Mouse (Mus musculus): ENCODE results near the gene Fcer1g. TPM values are rescaled to one million over a fixed set of nuclear protein-coding genes. Genes with fewer than 3 reads are reported as not detected.

The Fcer1g gene
- polyA plus RNA-seq, 1 experiment from 2014 or later, result 40.7 TPM

DNA sequence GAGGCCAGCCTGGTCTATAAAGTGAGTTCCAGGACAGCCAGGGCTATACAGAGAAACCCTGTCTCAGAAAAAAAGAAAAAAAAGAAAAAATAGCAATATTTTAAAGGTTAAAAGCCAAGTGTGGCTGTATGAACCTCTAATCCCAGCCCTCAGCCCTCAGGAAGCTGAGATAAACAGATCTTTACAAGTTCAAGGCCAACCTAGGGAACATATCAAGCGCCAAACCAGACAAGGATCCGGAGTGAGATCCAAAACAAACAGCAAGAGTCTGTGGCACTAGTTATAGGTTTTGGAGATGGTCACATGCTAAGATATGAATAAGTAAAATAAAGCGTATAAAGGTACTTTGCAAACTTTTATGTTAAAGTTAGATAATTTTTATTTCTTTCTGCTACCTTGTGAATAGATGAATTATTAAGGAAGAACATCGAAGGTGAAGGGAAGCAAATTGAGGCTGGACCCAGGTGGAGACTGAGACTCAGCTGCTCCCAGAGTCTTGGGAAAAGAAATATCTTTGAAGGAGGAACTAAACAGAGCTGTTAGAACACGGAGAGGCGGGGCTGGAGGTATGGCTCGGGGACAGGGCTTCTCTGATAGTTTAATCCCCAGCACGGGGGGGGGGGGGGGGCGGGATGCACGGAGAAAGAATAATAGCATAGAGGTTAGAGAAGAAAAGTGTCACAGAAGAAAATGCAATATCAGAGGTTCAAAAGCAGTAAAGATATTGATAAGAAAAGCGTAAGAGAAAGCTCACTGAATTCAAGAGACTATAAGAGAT, 30.5 kb downstream of the Fcer1g start:
- no peaks in the 10 kb centered on the region for H3K36me3 ChIP-seq
- WGBS, result 53% methylated on average over 10 of the region's 11 CpGs
- H3K9ac ChIP-seq, result no peak overlapping the region
- peaks cover 5% of the 10 kb centered on the region; the same call in 1 of the 2 replicates for H3K27me3 ChIP-seq
- H3K4me2 ChIP-seq, result no peak overlapping the region
- ATAC-seq (ENCODE audit: insufficient number of reproducible peaks, insufficient read depth, low FRiP score, low TSS enrichment, low read depth), result no peak
- H3K4me1 ChIP-seq, result no peaks in the 10 kb centered on the region
- no peak overlapping the region for H3K27ac ChIP-seq
- no peak overlapping the region for H3K4me3 ChIP-seq
- no peaks in the 10 kb centered on the region for H3K9me3 ChIP-seq

DNA sequence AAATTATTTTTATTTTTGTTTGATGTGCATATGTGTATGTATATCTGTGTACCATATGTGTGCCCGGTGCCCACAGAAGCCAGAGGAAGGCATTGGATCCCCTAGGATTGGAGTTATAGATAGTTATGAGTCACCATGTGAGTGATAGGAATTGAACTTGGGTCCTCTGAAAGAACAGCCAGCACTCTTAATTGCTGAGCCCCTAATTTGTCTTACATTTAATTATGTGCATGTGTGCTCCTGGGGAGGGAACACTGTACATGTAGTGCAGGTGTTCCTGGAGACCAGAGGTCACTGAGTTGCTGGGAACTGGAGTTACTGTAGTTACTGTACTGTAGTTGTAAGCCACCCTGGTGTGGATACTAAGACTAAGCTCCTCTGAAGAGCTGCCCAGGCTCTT, 33.4 kb downstream of the Fcer1g start:
- ATAC-seq (ENCODE audit: insufficient number of reproducible peaks, insufficient read depth, low FRiP score, low TSS enrichment, low read depth), result no peak
- H3K4me1 ChIP-seq, result peaks cover 5% of the 10 kb centered on the region
- no peak overlapping the region for H3K4me2 ChIP-seq
- H3K9me3 ChIP-seq, result no peaks in the 10 kb centered on the region
- H3K4me3 ChIP-seq, result no peak overlapping the region
- no peak overlapping the region for H3K27ac ChIP-seq
- no peaks in the 10 kb centered on the region for H3K36me3 ChIP-seq
- H3K9ac ChIP-seq, result no peak overlapping the region
- 95% methylated on average over 1 of the region's 1 CpGs for WGBS
- peaks cover 21% of the 10 kb centered on the region for H3K27me3 ChIP-seq

DNA sequence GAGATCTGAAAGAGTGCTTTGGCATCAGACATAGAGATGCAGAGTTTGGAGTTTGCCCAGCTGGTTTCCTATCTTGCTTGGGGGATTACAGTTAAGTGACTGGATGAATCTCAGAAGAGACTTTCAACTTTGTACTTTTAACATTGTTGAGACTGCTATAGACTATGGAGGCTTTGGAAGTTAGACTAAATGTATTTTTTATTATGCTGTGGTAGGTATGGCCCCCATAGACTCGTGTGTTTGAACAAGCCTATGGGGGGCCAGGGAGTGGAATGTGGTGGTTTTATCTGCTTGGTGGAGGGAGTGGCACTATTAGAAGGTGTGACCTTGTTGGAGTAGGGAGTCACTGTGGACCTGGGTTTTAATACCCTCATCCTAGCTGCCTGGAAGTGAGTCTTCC, 34.6 kb downstream of the Fcer1g start:
- no peak overlapping the region for H3K9ac ChIP-seq
- no peak overlapping the region for H3K4me3 ChIP-seq
- no peak for ATAC-seq (ENCODE audit: insufficient number of reproducible peaks, insufficient read depth, low FRiP score, low TSS enrichment, low read depth)
- WGBS, result 69% methylated on average over 1 of the region's 1 CpGs
- H3K36me3 ChIP-seq, result no peaks in the 10 kb centered on the region
- H3K4me2 ChIP-seq, result no peak overlapping the region
- H3K9me3 ChIP-seq, result no peaks in the 10 kb centered on the region
- H3K4me1 ChIP-seq, result peaks cover 16% of the 10 kb centered on the region
- no peak overlapping the region for H3K27ac ChIP-seq
- peaks cover 33% of the 10 kb centered on the region for H3K27me3 ChIP-seq

DNA sequence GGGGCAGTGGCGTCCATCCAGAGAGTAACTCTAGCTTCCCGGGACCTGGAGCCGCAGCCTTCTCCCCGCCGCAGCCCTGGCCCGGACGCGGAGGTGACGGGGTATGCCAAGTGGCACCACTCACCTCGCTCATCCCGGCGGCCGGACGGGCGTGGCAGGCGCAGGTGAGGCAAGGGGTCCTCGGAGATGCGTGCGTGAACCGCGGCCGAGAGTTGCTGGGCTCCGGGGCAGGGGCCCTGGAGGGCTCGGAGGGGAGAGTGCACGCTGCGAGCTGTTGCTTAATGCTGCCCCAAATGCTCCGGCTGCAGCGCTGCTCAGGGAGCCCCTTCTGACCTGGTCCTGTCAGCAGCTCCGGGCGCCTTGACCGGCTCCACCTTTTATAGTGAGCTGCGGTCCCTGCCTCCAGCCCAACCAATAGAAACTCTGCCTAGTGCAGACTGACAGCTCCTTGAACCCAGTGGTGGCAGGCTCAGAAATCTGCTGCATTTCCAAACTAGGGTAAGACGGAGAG, 38.2 kb downstream of the Fcer1g start, which contains the start of gene Pcp4l1:
Gene Pcp4l1 (minus strand): TSS at position 382 of the 511 bp plus-strand sequence.
- H3K4me2 ChIP-seq, result peak within 1 kb of the TSS; percentile 97
- H3K27me3 ChIP-seq, result peaks cover 69% of the 10 kb centered on the region
- peaks cover 35% of the 10 kb centered on the region for H3K4me1 ChIP-seq
- WGBS, result under 1% methylated on average over 33 of the region's 33 CpGs
- H3K36me3 ChIP-seq, result no peaks in the 10 kb centered on the region
- H3K27ac ChIP-seq, result no peak within 1 kb of the TSS
- peak within 1 kb of the TSS; percentile 59 for H3K4me3 ChIP-seq
- ATAC-seq (ENCODE audit: insufficient number of reproducible peaks, insufficient read depth, low FRiP score, low TSS enrichment, low read depth), result no peak
- H3K9ac ChIP-seq, result peak within 1 kb of the TSS; percentile 70
- H3K9me3 ChIP-seq, result no peaks in the 10 kb centered on the region

DNA sequence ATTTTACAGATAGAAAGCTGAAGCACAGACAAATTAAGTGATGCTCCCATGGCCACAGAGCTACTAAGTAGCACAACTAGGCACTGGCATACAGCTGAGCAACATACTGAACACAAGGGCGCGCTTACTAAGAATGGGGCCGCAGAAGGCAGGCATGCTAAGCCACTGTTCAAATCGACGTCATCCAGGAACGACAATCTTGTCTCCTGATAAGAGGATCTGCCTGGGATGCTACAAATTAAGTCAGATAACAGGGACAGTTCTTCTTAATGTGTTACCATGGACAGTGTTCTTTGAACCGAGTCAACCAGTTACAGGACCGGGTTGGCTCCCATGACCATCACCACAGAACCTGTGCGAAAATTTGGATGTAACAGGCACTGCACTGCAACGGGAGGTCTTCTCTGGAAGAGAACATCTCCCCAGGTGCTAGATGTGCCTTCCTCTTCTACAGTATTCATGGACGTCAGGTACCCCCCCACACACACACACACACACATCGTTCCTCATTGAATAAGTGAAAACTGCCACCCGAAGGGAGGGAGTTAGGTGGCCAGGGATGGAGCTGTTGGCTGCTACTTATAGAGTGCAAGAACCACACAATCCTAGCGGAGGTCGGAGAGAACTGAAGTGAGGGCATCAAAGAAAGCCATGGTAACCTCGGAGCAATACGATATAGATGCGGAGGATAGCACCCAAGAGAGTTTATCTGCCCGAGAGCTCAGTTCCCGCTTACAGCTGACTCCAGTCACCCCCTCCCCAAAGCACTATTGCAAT, 38.9 kb downstream of the Fcer1g start:
- H3K27me3 ChIP-seq, result peaks cover 72% of the 10 kb centered on the region
- peak overlapping the region; percentile 97 for H3K4me2 ChIP-seq
- H3K9me3 ChIP-seq, result no peaks in the 10 kb centered on the region
- H3K9ac ChIP-seq, result peak overlapping the region; percentile 70
- H3K4me1 ChIP-seq, result peaks cover 35% of the 10 kb centered on the region
- WGBS, result 5% methylated on average over 20 of the region's 20 CpGs
- H3K36me3 ChIP-seq, result no peaks in the 10 kb centered on the region
- no peak overlapping the region for H3K27ac ChIP-seq
- H3K4me3 ChIP-seq, result peak overlapping the region; percentile 59
- 0 out of 2 replicates have a peak, but pooled peaks have one; percentile 32 for ATAC-seq (ENCODE audit: insufficient number of reproducible peaks, insufficient read depth, low FRiP score, low TSS enrichment, low read depth)

DNA sequence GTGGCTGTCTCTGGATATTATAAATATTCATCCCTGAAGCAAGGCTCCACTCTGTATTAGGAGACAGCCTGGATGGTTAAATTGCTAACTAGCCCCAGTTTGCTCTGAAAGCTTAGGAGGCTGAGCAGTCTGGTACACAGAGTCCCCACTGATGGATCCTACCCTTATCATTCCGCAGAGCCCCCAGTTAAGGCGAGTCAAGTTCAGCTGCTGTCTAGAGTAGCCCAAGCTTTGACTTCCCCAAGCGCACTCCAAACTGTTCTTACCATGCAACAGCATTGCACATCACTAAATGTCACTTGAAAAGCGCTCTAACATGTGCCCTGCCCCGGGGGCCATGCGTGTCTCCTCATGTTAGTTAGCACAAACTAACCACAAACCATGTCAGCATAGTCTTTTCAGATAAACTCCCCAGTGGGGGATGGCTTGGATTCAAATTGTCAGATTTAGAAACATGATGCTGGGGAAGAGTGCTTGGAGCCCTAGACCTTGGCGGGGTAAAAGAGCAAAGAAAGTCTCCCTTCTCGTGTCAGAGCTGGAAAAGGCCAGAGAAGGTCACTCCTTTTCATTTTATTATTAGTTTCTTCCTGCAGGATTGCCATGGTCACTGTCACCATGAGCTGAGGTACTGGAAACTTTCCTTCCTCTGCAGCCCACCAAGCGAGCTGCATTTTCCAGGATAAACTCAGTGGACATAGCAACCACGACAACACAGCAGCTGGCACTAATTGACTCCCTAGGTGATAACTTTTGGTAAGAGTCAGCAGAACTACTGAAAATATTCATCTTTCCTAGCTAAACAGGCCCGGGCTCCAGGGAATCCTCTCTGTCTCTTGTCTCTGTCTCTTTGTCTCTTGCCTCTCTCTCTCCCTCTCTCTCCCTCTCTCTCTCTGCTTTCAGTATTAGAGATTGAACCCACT, 40.0 kb downstream of the Fcer1g start:
- Histone ChIP-seq H3K4me3 (peak overlapping the region; percentile 27), H3K9ac (no peak overlapping the region), H3K4me1 (peaks cover 43% of the 10 kb centered on the region), H3K27ac (no peak overlapping the region), H3K9me3 (no peaks in the 10 kb centered on the region), H3K36me3 (no peaks in the 10 kb centered on the region), H3K4me2 (peak overlapping the region; percentile 49), H3K27me3 (peaks cover 69% of the 10 kb centered on the region)
- no peak for ATAC-seq (ENCODE audit: insufficient number of reproducible peaks, insufficient read depth, low FRiP score, low TSS enrichment, low read depth)
- 13% methylated on average over 11 of the region's 11 CpGs for WGBS

DNA sequence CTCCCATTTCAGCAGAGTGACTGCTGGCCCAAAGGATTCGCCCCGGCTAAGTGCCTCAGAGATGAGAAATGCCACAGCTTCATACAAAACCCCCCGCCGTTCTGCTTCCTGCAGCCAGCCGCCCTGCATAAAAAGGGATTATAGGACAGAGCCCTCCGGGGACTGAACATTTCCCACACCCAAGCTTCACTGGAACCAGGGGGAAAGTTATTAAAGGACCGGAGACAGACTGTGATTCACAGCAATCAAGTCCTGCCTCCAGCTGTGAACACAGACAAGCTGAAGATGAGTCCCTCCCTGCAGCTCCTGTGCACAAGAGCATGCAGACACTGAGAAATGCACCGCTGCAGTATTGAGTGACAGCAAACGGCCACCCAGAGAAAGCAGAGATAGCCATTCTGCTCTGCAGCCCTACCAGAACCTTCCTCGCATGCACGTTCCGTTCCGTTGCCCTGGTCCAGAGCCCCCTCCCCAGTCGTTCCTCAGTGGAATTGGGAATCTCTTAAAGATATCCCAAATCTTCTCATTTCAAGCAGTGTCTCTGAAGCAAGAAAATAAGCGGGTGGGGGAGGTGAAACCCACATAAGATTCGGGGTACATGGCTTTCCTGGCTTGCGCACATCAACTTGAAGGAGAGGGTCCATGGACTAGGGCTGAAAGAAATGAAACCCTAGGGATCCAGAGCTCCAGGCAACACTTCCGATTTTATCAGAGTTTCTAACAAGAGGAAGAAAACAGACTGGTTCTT, 40.9 kb downstream of the Fcer1g start:
- Histone ChIP-seq H3K4me3 (peak overlapping the region; percentile 27), H3K36me3 (no peaks in the 10 kb centered on the region), H3K4me1 (peaks cover 50% of the 10 kb centered on the region), H3K9me3 (no peaks in the 10 kb centered on the region), H3K27ac (no peak overlapping the region), H3K4me2 (peak overlapping the region; percentile 49), H3K27me3 (peaks cover 69% of the 10 kb centered on the region), H3K9ac (peak overlapping the region; percentile 55; the same call in 1 of the 2 replicates)
- WGBS, result 2% methylated on average over 18 of the region's 18 CpGs
- no peak for ATAC-seq (ENCODE audit: insufficient number of reproducible peaks, insufficient read depth, low FRiP score, low TSS enrichment, low read depth)

DNA sequence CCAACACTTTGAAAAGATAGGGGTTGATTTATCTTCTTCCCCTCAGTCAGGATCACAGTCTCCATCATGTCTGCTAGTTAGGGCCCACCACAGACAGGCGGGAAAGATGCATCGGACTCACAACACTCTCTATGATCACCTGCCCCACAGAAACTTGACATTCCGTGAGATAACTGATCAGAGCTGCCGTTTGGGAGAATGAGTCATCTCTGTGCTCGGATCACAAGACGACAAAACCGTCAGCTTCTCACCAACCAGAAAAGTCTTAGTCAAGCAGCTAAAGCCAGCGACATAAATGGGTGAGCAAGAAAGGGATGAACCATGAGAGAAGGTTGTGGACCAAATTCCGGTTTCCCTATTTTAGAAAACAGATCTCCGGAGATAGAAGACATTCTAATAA, 41.9 kb downstream of the Fcer1g start:
- Histone ChIP-seq H3K9ac (no peak overlapping the region), H3K27me3 (peaks cover 65% of the 10 kb centered on the region), H3K9me3 (no peaks in the 10 kb centered on the region), H3K4me1 (peaks cover 53% of the 10 kb centered on the region), H3K27ac (no peak overlapping the region), H3K36me3 (no peaks in the 10 kb centered on the region), H3K4me3 (no peak overlapping the region), H3K4me2 (no peak overlapping the region)
- ATAC-seq (ENCODE audit: insufficient number of reproducible peaks, insufficient read depth, low FRiP score, low TSS enrichment, low read depth), result no peak
- 43% methylated on average over 10 of the region's 10 CpGs for WGBS

DNA sequence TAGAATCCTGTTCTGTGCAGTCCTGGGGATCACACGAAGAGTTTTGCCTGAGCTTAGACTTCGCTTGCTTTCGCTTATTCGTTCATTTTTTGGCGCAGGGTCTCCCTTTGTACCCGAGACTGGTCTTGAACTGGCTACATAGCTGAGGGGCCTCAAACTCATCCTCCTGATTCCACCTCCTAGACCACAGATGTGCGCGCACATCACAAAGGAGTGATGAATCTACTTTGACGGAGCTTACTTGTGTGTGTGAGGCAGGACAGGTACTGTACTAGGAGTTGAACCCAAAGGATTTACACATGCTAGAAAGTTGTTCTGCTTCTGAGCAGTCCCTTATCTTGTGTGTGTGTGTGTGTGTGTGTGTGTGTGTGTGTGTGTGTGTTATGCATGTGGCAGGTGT, 43.3 kb downstream of the Fcer1g start:
- Histone ChIP-seq H3K4me2 (no peak overlapping the region), H3K36me3 (no peaks in the 10 kb centered on the region), H3K9ac (no peak overlapping the region), H3K4me3 (no peak overlapping the region), H3K27me3 (peaks cover 52% of the 10 kb centered on the region), H3K9me3 (no peaks in the 10 kb centered on the region), H3K27ac (no peak overlapping the region), H3K4me1 (peaks cover 49% of the 10 kb centered on the region)
- WGBS, result 92% methylated on average over 9 of the region's 9 CpGs
- ATAC-seq (ENCODE audit: insufficient number of reproducible peaks, insufficient read depth, low FRiP score, low TSS enrichment, low read depth), result no peak

DNA sequence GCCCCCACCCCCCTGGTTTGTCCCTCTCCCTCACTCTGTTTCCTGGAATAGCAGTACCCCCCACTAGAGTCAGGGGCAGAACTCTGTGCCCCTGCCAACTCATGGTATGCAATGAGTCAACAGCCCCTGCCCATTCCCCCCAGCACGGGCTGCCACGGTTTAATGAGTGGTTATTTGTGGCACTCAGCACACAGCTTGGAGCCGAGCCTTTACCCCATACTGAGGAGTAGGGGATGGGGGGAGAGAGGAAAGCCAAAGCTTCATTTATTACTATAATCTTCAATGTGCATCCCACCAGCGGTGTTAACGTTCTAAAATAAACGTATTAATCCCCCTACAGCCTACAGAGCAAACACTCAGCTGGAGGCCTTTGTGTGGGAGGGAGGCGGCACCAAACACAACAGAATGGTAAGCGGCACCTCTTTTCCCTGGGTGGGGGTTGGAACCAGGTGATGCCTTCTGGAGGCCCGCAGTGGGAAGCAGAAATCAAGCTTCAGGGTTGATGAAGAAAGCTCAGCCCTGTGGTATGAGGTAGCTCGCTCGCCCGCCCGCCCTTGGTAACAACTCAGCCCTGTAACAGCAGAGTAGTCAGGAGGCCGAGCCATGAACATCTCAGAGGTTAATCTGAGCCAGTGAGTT, 44.6 kb downstream of the Fcer1g start:
- H3K4me2 ChIP-seq, result peak overlapping the region; percentile 7
- no peaks in the 10 kb centered on the region for H3K36me3 ChIP-seq
- ATAC-seq (ENCODE audit: insufficient number of reproducible peaks, insufficient read depth, low FRiP score, low TSS enrichment, low read depth), result peak; percentile 69

More for the DNA sequence above, 44.6 kb downstream of the Fcer1g start:
- no peak overlapping the region for H3K4me3 ChIP-seq
- no peaks in the 10 kb centered on the region for H3K9me3 ChIP-seq
- peaks cover 40% of the 10 kb centered on the region for H3K27me3 ChIP-seq
- 35% methylated on average over 14 of the region's 14 CpGs for WGBS
- peak overlapping the region; percentile 66; the same call in 1 of the 2 replicates for H3K27ac ChIP-seq
- no peak overlapping the region for H3K9ac ChIP-seq
- peaks cover 38% of the 10 kb centered on the region for H3K4me1 ChIP-seq
